Mouse (Mus musculus) testis, postnatal 10 days (tissue): ENCODE data around the gene Fbxo36.

ENCODE experiments used
- DNase-seq: peaks from one replicate; pipeline ENCODE4 v3.0.0; 2021; ENCODE audit warnings: low spot score

Fbxo36 gene

DNA sequence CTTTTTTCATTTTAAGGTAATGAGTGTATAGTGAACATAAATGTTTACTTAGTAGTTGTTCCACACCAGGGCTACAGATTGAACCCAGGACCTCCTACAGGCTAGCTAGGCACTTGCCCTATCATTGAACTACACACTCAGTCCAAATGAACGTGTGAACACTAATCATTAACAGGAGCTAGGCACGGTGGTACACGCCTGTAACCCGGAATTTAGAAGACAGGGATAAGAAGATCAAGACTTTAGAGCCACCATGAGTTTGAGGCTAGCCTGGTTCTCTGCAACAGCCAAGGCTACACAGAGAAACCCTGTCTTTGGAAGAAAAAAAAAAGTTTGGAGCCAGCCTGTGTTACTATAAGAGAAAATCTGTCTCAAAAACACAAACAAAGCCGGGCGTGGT, 20.0 kb downstream of the Fbxo36 start:
- no peak for DNase-seq

DNA sequence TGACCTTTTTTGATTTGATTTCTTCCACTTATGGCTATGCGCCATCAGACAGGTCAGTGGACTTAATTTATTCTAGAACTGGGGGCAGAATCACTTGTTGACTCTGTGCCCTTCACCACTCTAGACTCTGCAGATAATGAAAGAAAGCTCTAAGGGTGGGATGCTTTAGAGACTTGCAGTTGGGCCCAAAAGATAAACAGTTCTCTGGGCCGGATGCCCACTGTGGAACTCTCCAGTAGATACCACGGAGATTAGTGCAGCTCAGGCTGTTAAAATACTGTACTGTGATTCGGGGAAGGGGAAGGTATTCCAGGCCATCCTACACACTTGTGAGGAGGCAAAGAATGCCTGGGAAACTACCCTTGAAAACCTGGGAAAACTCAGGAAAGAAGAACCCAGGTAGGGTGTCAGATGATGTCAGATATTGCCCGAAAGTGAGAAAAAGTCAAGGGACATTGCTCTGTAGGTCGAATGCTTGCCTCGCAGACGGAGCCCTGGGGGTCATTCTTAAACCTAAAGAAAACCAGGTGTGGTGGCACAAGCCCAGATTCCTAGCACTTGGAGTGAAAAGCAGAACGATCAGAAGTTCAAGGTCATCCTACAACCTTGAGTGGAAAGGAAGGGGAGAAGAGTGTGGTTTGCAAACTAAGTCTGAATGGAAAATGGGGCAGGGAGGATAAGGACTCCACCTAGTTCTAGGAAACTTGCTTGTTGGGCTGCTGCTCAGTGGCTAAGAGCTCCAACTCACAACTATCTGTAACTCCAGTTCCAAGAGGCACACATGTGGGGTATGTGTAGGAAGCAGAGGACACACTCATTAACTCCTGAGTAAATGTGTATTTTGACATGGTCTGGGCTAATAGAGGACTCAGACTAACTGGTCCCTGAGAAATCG, 21.0 kb downstream of the Fbxo36 start:
- no peak for DNase-seq

DNA sequence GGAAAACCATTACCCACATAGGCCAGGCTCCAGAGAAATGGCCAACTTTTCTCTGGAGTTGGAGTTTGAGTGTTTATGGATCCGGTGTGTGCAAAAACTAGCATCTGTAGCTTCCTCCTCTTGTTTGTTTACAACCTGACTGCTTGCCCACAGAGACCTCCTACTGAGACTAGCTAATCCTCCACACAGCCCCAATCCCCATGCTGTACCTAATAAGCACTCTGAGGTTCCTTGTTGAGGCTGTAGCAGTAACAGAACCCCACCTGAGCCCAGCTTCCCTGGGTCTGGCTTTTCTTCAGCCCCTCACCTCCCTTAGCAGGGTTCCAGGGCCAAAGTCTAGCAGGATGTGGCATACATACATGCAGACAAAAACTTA, 21.6 kb downstream of the Fbxo36 start:
- no peak for DNase-seq

DNA sequence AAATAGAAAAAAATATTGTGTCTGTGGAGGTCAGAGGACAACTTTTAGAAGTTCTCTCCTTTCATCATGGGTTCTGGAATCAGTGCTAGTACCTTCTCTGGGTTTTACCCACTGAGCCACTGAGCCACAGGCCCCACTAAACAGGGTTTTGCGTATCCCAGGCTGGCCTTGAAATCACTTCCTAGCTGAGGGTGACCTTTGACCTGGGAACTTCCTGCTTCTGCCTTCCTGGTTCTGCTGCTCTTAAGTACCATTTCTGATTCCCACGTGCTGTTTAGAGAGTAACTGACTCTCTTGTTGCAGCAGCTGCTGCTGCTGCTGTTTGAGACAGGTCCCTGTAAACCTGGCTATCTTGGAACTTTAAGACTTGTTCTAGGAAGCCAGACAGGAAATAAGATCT, 25.0 kb downstream of the Fbxo36 start:
- no peak for DNase-seq

DNA sequence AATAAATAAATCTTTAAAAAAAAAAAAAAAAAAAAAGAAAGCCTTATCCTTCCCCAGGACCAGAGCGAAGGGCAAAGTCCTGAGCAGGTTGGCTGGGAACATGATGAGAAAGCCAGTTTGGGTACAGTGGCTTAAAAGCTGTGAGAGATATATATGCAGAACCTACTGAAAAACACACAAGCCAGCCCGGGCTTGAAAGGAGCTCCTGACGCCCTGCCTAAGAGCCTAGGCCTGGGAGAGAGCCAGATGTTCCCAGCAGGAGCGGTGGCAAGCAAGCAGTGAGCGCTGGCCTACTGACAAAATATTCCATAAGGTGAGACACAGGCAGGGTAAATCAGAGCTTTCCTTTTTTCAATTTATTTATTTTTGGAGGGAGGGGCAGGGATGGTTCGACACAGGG, 26.6 kb downstream of the Fbxo36 start:
- no peak for DNase-seq

DNA sequence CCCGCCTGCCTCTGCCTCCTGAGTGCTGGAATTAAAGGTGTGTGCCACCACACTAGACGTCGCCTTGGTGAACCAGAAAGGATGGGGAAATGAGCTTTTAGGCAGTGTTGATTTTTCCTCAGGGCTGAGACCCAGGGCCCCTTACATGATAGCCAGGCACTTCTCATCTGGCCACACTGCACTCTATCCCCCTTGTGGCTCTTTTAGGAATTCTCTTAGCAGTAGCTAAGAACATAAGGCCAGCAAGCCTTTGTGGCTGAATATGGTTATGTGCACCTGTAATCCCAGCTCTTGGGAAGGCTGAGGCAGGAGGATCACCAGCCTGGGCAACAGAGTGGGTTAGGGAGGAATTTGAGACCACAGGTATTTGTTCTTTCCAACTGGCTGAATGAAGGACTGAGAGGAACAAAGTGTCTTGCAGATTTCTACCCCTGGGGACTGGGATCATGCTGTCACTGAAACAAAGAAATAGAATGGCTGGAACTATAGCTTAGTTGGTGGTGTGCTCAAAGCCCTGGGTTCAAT, 27.1 kb downstream of the Fbxo36 start:
- no peak for DNase-seq

DNA sequence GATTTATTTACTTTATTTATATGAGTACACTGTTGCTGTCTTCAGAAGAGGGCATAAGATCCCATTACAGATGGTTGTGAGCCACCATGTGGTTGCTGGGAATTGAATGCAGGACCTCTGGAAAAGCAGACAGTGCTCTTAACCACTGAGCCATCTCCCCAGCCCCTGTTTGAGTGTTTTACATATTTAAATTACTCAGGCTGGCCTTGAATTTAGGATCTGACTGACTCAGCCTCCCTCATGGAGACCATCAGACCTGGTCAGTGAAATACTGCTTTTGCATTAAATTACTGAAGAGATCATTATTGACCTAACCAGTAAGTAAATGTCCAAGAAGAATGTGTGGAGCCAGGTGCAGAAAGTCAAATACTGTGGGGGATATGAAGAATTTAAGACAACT, 28.7 kb downstream of the Fbxo36 start:
- DNase-seq, result no peak

DNA sequence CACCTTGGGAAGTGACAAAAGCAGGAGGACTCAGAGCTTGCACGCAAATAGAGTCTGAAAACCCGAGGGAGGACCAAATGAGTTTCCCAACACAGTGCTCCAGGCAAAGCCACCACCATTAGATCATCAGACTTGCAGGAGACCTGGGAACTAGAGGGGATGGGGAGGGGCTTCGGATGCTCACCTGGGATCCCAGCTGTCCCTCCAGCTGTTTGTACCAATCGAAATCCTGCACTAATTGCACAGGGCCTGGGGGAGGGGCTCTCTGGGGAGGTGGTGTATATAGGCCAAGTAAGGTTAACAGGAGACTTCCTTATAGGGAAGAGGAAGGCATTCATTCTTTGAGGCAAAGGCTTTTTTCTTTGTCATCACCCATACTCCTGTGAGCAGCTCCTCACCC, 29.2 kb downstream of the Fbxo36 start:
- no peak for DNase-seq

DNA sequence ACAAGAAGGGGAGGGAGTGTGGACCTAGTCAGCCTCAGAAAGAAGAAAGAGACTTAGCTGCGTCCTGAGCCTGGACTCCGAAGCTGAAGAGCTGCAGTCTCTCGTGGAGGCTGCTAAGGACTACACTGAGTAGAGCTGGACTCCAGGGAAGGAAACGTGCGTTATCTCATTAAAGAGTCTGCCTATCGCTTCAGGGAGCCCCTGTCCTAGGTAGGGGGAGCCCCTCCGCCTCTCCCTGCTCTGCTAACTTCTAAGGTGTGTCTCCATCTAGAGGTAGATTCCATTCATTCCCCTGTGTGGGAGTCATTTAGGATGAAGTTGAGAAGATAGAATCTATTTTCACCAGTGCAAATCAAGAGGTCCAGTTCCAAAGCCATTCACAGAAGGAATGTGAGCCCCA, 29.9 kb downstream of the Fbxo36 start:
- DNase-seq, result no peak

DNA sequence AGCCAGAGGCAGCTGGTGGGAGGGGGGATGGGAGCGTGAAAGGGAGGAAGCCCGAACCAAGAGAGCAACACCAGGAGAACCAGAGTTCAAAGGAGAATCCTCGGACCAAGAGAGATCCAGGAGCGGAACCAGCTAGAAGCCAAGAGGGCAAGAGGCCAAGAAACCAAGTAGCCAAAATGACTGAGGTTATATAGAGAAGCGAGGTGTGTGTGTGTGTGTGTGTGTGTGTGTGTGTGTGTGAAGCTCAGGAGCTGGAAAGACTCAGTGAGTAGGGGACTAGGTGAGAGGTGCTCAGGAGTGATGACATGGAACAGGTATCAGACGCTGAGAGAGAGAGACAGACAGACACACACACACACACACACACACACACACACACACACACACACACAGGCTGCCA, 31.5 kb downstream of the Fbxo36 start:
- DNase-seq, result no peak

DNA sequence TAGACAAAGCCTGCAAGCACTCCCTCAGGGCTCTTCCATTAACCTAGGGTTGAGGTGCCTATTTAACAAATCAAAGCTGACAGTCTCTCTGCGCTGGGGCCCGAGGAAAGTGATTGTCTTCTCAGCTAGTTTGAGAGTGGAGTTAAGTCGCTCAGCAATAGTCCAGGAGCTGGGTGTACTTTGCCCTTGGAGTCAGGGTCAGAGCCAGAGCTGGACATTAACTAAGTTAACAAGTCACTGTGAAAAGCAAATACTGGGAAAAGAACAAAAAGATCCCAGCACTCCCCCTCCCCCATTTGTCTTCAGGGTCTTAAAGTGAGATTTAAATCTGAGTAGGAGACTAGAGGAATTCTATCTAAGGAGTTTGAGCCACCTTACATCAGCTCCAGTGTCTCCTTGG, 32.5 kb downstream of the Fbxo36 start:
- DNase-seq, result no peak

DNA sequence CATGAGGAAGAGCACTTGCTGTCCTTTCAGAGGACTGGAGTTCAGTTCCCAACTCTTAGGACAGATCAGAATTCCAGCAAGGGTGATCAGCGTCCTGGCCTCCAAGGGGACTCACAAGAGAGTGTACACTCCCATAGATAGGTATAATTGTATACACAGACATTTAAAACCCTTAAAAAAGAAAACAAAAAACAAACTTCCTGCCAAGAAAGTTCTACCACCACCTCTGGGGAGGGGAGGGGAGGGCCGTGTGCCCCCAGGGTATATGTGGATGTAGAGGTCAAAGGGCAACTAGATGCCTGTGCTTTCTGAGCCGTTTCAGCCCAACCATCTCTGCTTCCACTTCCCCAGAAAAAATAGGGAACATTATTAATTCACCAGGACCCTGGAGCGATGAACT, 33.3 kb downstream of the Fbxo36 start:
- no peak for DNase-seq

DNA sequence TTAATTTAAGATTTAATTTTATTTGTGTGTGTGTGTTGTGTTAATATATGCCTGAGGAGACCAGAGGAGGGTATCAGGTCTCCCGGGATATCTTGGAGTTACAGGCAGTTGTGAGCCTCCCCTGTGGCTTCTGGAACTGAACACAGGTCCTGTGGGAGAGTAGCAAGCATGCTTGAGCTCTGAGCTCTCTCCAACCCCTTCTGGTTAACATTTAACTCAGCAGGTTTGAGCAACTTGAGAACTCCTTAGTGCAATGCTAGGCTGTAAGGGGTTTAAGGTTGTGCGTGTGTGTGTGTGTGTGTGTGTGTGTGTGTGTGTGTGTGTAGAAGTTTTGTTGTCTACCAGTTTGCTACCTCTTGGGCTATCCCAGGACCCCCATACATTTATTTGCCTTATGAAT, 37.9 kb downstream of the Fbxo36 start:
- DNase-seq, result no peak

DNA sequence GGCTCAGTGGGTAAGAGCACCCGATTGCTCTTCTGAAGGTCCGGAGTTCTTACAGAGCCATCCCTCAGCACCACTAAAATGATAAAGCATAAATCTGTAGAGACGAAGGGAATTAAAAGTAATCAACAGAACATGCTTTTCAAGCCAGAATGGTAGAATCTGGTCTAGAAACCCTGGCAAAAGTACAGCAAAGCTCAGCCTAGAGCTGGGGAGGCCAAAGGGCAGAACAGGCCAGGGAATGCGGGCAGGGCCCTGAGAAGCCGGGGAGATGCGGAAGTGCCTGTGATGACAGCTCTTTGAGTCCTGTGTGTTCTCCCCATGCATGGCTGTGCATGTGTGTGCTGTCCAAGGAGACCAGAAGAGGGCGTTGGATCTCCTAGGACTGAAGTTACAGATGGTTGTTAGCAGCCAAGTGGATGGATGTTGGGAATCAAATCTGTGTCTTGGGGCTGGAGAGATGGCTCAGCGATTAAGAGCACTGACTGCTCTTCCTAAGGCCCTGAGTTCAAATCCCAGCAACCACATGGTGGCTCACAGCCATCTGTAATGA, 40.0 kb downstream of the Fbxo36 start:
- no peak for DNase-seq

DNA sequence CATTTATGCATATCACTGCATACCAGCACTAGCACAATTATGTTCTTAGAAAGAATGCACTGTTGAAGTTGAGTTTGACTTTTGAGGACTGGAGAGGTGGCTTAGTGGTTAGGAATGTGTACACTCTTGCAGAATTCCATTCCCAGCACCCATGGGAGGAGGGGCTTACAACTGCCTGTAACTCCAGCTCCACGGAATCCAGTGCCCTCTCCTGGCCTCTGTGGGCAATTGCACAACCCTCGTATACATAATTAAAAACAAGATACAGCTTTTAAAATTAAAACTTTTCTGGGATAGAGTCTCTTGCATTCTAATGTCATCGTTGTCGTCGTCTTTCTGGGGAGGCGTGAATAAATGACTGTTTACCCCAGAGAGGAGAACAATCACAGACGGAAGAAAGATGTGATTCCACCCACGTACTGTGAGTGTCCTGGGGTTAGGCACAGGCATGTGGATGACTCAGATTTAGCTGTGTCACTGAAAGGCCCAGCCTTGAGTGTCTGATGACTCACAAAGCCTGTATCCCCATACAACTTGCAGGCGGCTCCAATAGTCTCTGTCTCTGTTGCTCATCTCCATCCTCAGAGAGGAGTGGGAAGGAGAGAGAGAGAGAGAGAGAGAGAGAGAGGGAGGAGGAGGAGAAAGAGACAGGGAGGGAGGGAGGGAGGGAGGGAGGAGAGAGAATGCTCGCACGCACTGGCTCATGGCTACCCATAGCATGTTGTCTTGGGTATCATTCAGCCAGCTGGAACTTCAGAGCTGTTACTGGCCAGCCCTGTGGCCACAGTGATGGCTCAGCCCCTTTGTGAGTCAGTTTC, 41.8 kb downstream of the Fbxo36 start:
- no peak for DNase-seq

DNA sequence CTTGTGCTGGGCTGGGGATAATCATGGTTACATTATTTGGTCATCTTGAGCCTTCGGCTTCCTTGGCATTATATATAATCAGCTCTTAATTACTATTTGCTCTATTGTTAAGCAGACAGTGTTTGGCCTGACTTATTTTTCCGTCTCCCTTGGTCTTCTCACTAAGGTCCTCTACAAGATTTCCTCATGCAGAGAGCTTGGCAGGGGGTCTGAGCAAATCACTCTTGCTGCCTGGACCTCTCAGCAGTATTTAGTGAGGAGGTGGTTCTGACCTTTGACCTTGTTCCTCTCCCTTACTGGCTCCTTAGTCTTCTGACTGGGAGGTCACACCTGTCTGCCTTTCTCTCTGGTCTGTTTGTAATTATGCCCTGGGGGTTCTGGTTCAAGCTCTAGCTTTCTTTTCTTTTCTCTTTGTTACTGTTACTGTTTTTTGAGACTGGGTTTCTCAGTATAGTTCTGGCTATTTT, 42.5 kb downstream of the Fbxo36 start:
- DNase-seq, result no peak

DNA sequence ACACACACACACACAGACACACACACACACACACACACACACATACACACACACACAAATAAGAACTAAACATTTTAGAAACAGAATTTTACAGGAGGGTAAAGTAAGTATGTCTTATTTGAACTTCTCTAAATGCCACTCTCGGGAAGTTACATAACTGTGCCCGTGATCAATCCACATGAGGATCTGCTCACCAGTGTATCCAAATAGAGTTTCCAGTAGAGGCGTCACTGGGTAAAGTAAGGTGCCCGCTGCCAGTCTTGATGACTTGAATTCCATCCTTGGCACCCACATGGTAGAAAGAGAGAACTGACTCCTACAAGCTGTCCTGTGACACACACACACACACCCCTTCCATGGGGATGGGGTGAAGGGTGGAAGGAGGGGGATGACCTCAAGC, 43.3 kb downstream of the Fbxo36 start:
- DNase-seq, result no peak

DNA sequence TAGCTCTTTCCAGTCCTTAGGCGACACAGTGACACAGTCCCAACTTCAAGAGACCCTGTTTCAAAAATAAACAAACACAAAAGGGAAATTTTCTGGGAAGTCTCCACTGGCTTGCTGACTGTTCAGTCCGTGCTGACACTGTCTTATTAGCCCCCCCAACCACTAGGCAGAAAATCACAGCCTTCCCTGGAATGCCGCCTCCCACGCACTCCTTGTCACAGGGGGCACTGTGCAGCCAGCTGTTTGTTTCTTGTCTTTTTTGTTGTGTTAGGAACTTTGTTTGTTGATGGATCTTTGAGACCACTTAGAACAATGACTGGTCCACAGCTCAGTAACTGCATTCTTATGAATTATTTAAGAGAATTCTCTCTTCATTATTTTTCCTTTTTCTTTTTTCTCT, 44.2 kb downstream of the Fbxo36 start:
- peak; percentile 69 for DNase-seq

DNA sequence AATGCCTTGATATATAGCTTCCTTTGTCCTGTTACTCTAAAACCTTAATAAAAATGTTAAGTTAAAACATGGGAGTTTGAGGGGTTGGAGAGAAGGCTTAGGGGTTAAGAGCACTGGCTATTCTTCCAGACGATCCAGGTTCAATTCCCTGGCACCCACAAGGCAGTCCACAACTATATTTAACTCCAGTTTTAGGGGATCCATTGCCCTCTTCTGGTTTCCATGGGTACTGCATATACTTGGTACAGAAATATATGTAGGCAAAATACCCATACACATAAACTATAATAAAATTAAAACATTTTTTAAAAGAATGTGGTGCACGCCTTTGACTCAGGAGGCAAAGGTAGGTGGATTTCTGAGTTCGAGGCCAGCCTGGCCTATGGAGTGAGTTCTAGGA, 45.5 kb downstream of the Fbxo36 start:
- DNase-seq, result no peak

DNA sequence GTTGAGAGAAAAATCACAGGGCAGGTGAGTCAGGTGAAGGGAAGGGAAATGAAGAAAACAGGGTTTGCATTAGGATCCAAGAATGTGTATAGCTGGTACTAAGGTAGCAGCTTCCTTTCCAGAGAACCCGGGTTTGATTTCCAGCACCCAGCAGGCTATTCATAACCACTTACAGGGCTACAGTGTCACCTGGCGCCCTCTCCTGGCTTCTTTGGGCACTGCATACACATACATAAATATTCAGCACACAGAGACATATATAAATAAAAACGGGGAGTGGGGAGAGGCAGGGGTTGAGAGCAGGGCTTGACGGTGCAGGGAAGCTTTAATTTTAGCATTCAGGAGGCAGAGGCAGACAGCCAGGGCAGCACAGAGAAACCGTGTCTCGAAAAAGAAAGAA, 46.3 kb downstream of the Fbxo36 start:
- DNase-seq, result no peak

DNA sequence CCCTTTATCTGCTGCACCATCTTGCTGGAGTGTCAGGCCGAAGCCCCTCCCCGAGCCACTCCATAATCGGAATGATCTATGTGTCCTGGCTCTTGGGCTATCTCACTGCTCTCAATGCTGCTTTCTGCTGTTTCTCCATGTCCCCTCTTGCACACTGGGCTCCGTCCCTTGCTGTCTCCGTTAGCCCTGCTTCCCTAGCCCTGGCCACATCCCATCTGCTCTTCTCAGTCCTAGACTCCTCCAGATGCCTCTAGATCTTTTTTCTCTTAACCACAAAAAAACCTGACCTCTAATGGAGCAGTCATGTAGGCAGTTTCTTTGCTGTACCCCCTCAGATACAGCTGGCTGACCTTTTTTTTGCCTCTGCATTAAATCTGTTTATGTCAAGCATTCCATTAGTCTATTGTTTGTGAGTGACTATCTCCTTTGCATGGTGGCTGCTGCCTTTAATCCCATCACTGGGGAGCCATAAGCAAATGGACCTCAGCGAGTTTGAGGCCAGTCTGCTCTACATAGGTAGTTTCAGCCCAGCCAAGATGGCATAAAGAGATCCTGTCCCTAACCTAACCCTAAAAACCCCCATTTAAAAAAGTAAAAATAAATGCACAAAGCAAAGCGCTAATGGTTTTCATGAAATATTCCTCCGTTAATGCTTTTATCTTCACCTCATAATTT, 49.8 kb downstream of the Fbxo36 start:
- DNase-seq, result no peak

DNA sequence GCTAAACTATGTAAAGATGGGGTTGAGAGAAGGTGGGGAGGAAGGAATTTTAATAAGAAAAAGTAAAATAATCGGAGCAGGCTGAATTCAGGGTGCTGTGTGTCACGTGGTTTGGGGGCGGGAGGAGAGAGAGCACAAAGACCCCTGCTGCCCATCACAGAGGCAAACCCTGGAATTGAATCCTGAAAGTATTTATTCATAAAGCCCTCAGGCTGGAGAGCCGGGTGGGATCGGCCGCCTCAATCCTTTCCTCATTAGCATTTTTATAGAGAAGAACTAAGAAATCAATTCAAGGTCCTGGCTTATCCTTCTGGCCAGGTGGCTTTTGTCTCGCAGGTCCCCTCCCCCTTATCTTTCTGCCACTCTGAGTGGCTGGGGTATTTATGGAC, 50.4 kb downstream of the Fbxo36 start:
- no peak for DNase-seq
